Mouse (Mus musculus): Measurements from ENCODE around the gene Kalrn. TPM values are rescaled to one million over a fixed set of nuclear protein-coding genes. Genes with fewer than 3 reads are reported as not detected.

Kalrn gene
- polyA plus RNA-seq, 2 experiments from 2014 or later = 0.34 TPM; not detected in 1

DNA sequence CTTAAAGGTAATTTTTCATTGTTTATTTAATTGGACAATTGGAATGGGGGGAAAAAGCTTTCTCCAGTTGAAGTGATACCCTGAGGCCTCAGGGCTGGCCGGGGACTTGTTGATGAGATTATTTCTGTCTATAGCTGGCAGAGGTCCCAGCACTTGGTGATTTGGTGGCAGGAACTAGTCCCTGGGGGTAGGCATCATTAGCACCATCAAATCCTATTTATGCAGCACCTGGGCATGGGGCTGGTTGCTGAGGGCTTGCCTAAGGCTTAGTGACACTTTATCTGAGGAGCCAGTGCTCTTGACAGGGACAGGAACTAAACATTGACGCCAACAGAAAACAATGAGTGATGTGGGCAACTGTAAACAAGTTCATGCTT lies 318.7 kb downstream of the Kalrn start:
- no peak for ATAC-seq

DNA sequence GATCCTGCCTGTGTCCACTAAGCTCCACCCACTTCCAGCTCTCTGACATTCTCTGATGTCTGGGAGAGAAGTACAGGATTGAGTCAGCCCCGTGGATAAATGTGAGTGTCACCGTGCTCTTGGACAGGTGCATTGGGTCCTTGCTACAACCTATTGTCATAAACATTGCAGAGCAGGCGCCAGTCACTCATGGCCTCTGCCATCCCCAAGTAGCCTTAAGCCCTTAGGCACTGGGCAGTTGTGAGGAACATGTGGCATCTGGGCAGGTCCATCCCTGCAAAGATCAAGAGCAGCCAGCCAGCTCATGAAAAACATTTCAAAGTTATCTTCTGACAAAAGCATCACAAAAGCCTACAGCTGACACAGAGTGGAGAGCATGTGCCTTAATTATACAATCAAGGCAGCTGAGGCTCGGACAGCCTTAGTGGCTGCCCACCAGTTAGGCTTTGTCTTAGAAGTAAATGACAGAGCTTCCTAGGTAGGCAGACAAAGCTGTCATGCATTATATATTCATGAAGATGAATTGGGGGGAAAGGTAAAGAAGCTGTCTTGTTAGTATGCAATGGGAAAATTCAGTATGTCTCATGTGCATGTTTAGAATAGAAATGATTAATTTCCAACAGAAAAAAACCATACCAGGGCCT lies 319.2 kb downstream of the Kalrn start:
- no peak for ATAC-seq

DNA sequence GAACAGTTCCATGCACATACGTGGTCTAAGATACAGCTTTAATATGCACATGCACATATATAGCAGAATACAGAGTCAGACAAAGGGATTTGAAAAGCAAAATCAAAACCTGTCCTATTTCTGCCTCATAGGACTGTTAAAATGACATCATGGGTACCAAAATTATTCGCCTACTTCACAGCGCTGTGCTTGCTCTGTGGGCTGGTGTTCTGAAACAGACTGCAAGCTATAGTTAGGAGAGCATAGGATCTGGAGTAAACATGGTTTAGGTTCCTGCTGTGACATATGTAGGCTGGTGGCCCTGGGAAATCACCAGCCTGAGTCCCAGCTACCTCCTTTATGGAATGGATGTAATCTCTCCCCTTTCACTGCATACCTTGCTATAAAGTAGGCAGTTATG lies 320.7 kb downstream of the Kalrn start:
- ATAC-seq = no peak

GRCm38 (mm10) chr16:34248256-34248655 lies 325.1 kb downstream of the Kalrn start:
- no peak for ATAC-seq

GRCm38 (mm10) chr16:34241936-34242729 lies 331.2 kb downstream of the Kalrn start:
- no peak for ATAC-seq

DNA sequence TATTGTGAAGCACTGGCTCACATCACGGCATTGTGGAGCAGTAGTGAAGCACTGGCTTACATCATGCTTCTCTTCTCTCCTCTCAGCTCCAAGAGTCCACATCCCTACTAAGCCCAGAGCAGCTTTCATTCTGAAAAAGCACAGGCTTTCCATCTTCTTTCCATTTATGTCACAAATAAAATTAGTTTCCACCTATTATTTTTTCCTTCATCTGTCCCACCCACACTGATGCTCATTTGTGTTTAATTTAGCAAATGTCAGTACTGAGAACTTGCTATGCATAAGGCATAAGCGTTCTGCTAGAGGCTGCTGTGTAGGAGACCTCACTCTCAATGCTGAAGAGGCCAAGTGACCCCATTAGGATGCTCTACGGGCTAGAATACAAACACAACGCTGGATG lies 333.7 kb downstream of the Kalrn start:
- ATAC-seq = no peak

DNA sequence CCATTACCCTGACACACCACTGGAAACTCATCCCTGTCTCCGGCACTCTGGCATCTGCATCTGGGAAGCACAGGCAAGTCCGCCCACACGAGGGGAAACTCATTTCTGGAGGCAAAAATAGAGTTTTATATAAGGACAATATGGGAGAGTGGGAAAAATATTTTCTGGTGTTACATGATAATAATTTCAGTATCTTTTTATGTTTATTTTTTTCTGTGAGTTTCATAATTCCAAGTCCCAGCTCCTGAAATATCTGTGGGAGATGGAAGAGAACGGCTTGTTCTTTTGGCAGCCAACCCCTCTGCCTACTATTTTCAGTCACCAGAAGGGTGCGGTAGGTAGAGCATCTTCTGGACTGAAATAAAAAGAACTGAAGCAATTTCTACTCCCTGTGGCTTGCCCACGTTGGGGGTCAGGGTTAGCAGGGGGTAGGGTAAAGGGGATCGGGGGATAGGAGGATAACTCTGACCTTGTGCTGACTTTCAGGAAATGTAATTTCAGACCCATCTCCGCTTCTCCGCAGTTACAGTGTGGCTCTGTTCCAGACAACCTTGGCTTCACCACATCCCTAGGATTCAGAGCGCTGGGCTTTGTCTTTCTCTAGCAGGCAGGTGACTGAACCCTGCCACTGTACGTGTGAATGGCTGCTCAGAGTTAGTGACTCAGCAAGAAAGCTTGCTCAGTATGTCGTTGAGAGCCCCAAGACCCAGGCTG lies 336.3 kb downstream of the Kalrn start:
- no peak for ATAC-seq

- no peak for ATAC-seq
These were observed 338.2 kb downstream of the Kalrn start for GRCm38 (mm10) chr16:34235086-34235485.

- no peak for ATAC-seq
These were observed 341.4 kb downstream of the Kalrn start for GRCm38 (mm10) chr16:34231952-34232351.

GRCm38 (mm10) chr16:34231146-34231545 lies 342.2 kb downstream of the Kalrn start:
- ATAC-seq = no peak

DNA sequence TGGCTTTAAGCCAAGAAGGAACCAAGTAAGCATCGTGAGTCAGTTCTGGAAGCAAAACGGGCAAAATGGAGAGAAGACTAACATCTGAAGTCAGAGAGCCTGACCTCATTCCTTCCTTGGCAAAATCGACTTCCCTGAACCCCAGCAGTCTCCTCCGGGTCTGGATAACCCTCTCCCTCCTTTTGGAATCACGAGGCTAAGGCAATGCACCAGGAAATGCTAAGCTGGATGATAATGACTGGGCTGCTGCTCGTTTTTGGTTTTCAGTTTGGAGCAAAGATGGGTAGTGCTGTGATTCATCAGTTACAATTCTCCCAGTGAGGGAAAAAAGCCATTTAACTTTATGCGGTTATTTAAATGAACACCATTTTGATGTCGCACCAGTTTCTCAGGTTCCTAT lies 344.0 kb downstream of the Kalrn start:
- no peak for ATAC-seq

- ATAC-seq = no peak
These were observed 344.7 kb downstream of the Kalrn start for GRCm38 (mm10) chr16:34228661-34229060.

GRCm38 (mm10) chr16:34212160-34212559 lies 361.2 kb downstream of the Kalrn start:
- no peak for ATAC-seq

GRCm38 (mm10) chr16:34211243-34211642 lies 362.1 kb downstream of the Kalrn start:
- no peak for ATAC-seq

- ATAC-seq = no peak
These were observed 364.6 kb downstream of the Kalrn start for GRCm38 (mm10) chr16:34208748-34209147.

GRCm38 (mm10) chr16:34207972-34208371 lies 365.4 kb downstream of the Kalrn start:
- ATAC-seq = no peak

GRCm38 (mm10) chr16:34204527-34205139 lies 368.7 kb downstream of the Kalrn start:
- ATAC-seq = no peak

GRCm38 (mm10) chr16:34199543-34199942 lies 373.8 kb downstream of the Kalrn start:
- ATAC-seq = no peak

DNA sequence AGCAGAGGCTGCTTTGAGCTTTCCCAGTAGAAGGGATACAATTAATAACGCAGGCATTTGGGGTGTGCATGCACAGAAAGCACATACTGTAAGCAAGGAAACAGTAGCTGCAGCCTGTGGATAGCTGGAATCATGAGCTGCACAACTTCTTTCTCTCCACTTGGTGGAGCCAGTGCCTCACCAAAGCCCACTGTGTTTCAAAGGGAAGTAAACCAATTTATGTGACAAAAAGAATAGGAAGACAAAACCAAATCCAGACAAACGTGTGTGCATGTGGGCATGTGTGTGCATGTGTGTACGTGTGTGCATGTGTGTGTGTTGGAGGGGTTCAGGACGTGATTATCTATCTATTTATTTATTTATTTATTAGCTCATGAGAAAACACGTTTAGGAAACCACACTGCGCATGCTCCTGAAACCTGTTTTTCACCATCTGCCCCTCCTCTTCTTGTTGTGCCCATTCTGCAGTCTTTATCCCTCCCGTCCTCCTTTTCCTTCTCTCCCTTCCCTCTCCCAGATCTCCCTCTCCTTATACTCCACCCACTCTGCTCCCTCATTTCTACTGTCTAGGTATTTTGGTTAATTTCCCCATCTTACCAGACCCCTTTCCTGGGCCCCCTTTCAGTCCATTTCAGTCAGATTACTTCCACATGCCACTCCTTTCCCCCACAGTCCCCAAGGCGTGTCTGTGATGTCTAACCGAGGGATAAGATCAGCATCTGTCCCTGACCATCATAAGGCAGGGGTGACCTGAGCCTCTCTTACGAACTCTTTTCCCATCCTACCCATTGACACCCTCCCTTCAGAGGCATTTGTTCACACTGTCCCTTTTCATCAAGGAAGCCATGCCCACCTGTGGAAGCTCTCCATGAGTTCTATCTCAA lies 380.1 kb downstream of the Kalrn start:
- no peak for ATAC-seq

GRCm38 (mm10) chr16:34184721-34185120 lies 388.6 kb downstream of the Kalrn start:
- no peak for ATAC-seq

GRCm38 (mm10) chr16:34183186-34183585 lies 390.1 kb downstream of the Kalrn start:
- no peak for ATAC-seq

GRCm38 (mm10) chr16:34175625-34176024 lies 397.7 kb downstream of the Kalrn start:
- ATAC-seq = no peak

All from activated CD4-positive, CD25-positive, alpha-beta regulatory T cell, adult 4 months (primary cell).